Mouse (Mus musculus): ENCODE data around the gene Ms4a10. TPM values are rescaled to one million over a fixed set of nuclear protein-coding genes. Genes with fewer than 3 reads are reported as not detected.

Ms4a10 gene
- polyA plus RNA-seq, 1 experiment from 2014 or later: not detected

- Histone ChIP-seq H3K9ac (ENCODE audit: low read length) (no peak overlapping the region), H3K9me3 (ENCODE audit: control insufficient read depth, low read length) (peaks cover 8% of the 10 kb centered on the region), H3K36me3 (ENCODE audit: control insufficient read depth, insufficient read depth, low read length) (no peaks in the 10 kb centered on the region), H3K4me3 (ENCODE audit: control insufficient read depth in 1 of 2, insufficient read depth in 1 of 2, low read depth in 1 of 2, low read length in 2 of 2) (no peak overlapping the region), H3K4me2 (ENCODE audit: low read length) (no peak overlapping the region), H3K27ac (replicated peaks in 1 of 2; ENCODE audit: control insufficient read depth in 1 of 2, insufficient read depth in 1 of 2, low read depth in 2 of 2, low read length in 2 of 2) (no peak overlapping the region), H3K27me3 (ENCODE audit: control insufficient read depth, insufficient read depth, low read length) (no peaks in the 10 kb centered on the region), H3K4me1 (ENCODE audit: control insufficient read depth in 2 of 2, insufficient read depth in 2 of 2, low read length in 2 of 2) (peaks cover 0 to 3% of the 10 kb centered on the region in 2 experiments; a peak in 3 of 4 replicates)
- no peak for ATAC-seq (ENCODE audit: insufficient number of reproducible peaks, insufficient read depth, low FRiP score, low read depth)
- 44% methylated on average over 4 of the region's 4 CpGs for WGBS
These were observed 1.8 kb upstream of the Ms4a10 start for GRCm38 (mm10) chr19:10976318-10976717.

GRCm38 (mm10) chr19:10975187-10975586 is 717 bp upstream of the Ms4a10 start:
- no peaks in the 10 kb centered on the region for H3K36me3 ChIP-seq (ENCODE audit: control insufficient read depth, insufficient read depth, low read length)
- no peak overlapping the region for H3K9ac ChIP-seq (ENCODE audit: low read length)
- H3K27me3 ChIP-seq (ENCODE audit: control insufficient read depth, insufficient read depth, low read length): no peaks in the 10 kb centered on the region
- no peak for ATAC-seq (ENCODE audit: insufficient number of reproducible peaks, insufficient read depth, low FRiP score, low read depth)
- H3K4me3 ChIP-seq (ENCODE audit: control insufficient read depth in 1 of 2, insufficient read depth in 1 of 2, low read depth in 1 of 2, low read length in 2 of 2): no peak overlapping the region
- peaks cover 8% of the 10 kb centered on the region for H3K9me3 ChIP-seq (ENCODE audit: control insufficient read depth, low read length)
- H3K4me1 ChIP-seq (ENCODE audit: control insufficient read depth in 2 of 2, insufficient read depth in 2 of 2, low read length in 2 of 2): peaks cover 0 to 3% of the 10 kb centered on the region in 2 experiments; a peak in 3 of 4 replicates
- WGBS: 71% methylated on average over 2 of the region's 2 CpGs
- H3K27ac ChIP-seq (replicated peaks in 1 of 2; ENCODE audit: control insufficient read depth in 1 of 2, insufficient read depth in 1 of 2, low read depth in 2 of 2, low read length in 2 of 2): no peak overlapping the region
- no peak overlapping the region for H3K4me2 ChIP-seq (ENCODE audit: low read length)

GRCm38 (mm10) chr19:10973187-10973586 is 1.3 kb downstream of the Ms4a10 start:
- Histone ChIP-seq H3K9ac (ENCODE audit: low read length) (no peak overlapping the region), H3K4me2 (ENCODE audit: low read length) (no peak overlapping the region), H3K4me3 (ENCODE audit: control insufficient read depth in 1 of 2, insufficient read depth in 1 of 2, low read depth in 1 of 2, low read length in 2 of 2) (no peak overlapping the region), H3K27ac (replicated peaks in 1 of 2; ENCODE audit: control insufficient read depth in 1 of 2, insufficient read depth in 1 of 2, low read depth in 2 of 2, low read length in 2 of 2) (no peak overlapping the region), H3K9me3 (ENCODE audit: control insufficient read depth, low read length) (peaks cover 8% of the 10 kb centered on the region), H3K4me1 (ENCODE audit: control insufficient read depth in 2 of 2, insufficient read depth in 2 of 2, low read length in 2 of 2) (no peaks in the 10 kb centered on the region), H3K36me3 (ENCODE audit: control insufficient read depth, insufficient read depth, low read length) (no peaks in the 10 kb centered on the region), H3K27me3 (ENCODE audit: control insufficient read depth, insufficient read depth, low read length) (no peaks in the 10 kb centered on the region)
- ATAC-seq (ENCODE audit: insufficient number of reproducible peaks, insufficient read depth, low FRiP score, low read depth): no peak
- WGBS: 56% methylated on average over 2 of the region's 2 CpGs

GRCm38 (mm10) chr19:10972660-10973059 is 1.8 kb downstream of the Ms4a10 start:
- no peaks in the 10 kb centered on the region for H3K27me3 ChIP-seq (ENCODE audit: control insufficient read depth, insufficient read depth, low read length)
- no peak overlapping the region for H3K4me2 ChIP-seq (ENCODE audit: low read length)
- H3K4me1 ChIP-seq (ENCODE audit: control insufficient read depth in 2 of 2, insufficient read depth in 2 of 2, low read length in 2 of 2): no peaks in the 10 kb centered on the region
- no peak for ATAC-seq (ENCODE audit: insufficient number of reproducible peaks, insufficient read depth, low FRiP score, low read depth)
- no peak overlapping the region for H3K4me3 ChIP-seq (ENCODE audit: control insufficient read depth in 1 of 2, insufficient read depth in 1 of 2, low read depth in 1 of 2, low read length in 2 of 2)
- no peak overlapping the region for H3K27ac ChIP-seq (replicated peaks in 1 of 2; ENCODE audit: control insufficient read depth in 1 of 2, insufficient read depth in 1 of 2, low read depth in 2 of 2, low read length in 2 of 2)
- H3K36me3 ChIP-seq (ENCODE audit: control insufficient read depth, insufficient read depth, low read length): no peaks in the 10 kb centered on the region
- WGBS: 49% methylated on average over 3 of the region's 3 CpGs
- H3K9me3 ChIP-seq (ENCODE audit: control insufficient read depth, low read length): peaks cover 8% of the 10 kb centered on the region
- no peak overlapping the region for H3K9ac ChIP-seq (ENCODE audit: low read length)

GRCm38 (mm10) chr19:10970457-10970856 is 4.0 kb downstream of the Ms4a10 start:
- Histone ChIP-seq H3K27ac (replicated peaks in 1 of 2; ENCODE audit: control insufficient read depth in 1 of 2, insufficient read depth in 1 of 2, low read depth in 2 of 2, low read length in 2 of 2) (no peak overlapping the region), H3K36me3 (ENCODE audit: control insufficient read depth, insufficient read depth, low read length) (no peaks in the 10 kb centered on the region), H3K4me1 (ENCODE audit: control insufficient read depth in 2 of 2, insufficient read depth in 2 of 2, low read length in 2 of 2) (no peaks in the 10 kb centered on the region), H3K9ac (ENCODE audit: low read length) (no peak overlapping the region), H3K4me3 (ENCODE audit: control insufficient read depth in 1 of 2, insufficient read depth in 1 of 2, low read depth in 1 of 2, low read length in 2 of 2) (no peak overlapping the region), H3K9me3 (ENCODE audit: control insufficient read depth, low read length) (peaks cover 12% of the 10 kb centered on the region), H3K4me2 (ENCODE audit: low read length) (no peak overlapping the region), H3K27me3 (ENCODE audit: control insufficient read depth, insufficient read depth, low read length) (no peaks in the 10 kb centered on the region)
- ATAC-seq (ENCODE audit: insufficient number of reproducible peaks, insufficient read depth, low FRiP score, low read depth): no peak
- WGBS: 25% methylated on average over 3 of the region's 3 CpGs

- H3K4me3 ChIP-seq (ENCODE audit: control insufficient read depth in 1 of 2, insufficient read depth in 1 of 2, low read depth in 1 of 2, low read length in 2 of 2): no peak overlapping the region
These were observed 5.9 kb downstream of the Ms4a10 start for GRCm38 (mm10) chr19:10968578-10968977.

GRCm38 (mm10) chr19:10965721-10966120 is 8.7 kb downstream of the Ms4a10 start:
- no peak overlapping the region for H3K4me3 ChIP-seq (ENCODE audit: control insufficient read depth in 1 of 2, insufficient read depth in 1 of 2, low read depth in 1 of 2, low read length in 2 of 2)
- peaks cover 5% of the 10 kb centered on the region; the same call in 1 of the 2 replicates for H3K9me3 ChIP-seq (ENCODE audit: control insufficient read depth, low read length)
- no peak overlapping the region for H3K4me2 ChIP-seq (ENCODE audit: low read length)
- no peaks in the 10 kb centered on the region for H3K4me1 ChIP-seq (ENCODE audit: control insufficient read depth in 2 of 2, insufficient read depth in 2 of 2, low read length in 2 of 2)
- no peak for ATAC-seq (ENCODE audit: insufficient number of reproducible peaks, insufficient read depth, low FRiP score, low read depth)
- 81% methylated on average over 7 of the region's 7 CpGs for WGBS
- H3K36me3 ChIP-seq (ENCODE audit: control insufficient read depth, insufficient read depth, low read length): no peaks in the 10 kb centered on the region
- no peak overlapping the region for H3K27ac ChIP-seq (replicated peaks in 1 of 2; ENCODE audit: control insufficient read depth in 1 of 2, insufficient read depth in 1 of 2, low read depth in 2 of 2, low read length in 2 of 2)
- H3K9ac ChIP-seq (ENCODE audit: low read length): no peak overlapping the region
- H3K27me3 ChIP-seq (ENCODE audit: control insufficient read depth, insufficient read depth, low read length): no peaks in the 10 kb centered on the region

More at GRCm38 (mm10) chr19:10968578-10968977, 5.9 kb downstream of the Ms4a10 start:
- no peaks in the 10 kb centered on the region for H3K27me3 ChIP-seq (ENCODE audit: control insufficient read depth, insufficient read depth, low read length)
- no peak overlapping the region for H3K4me2 ChIP-seq (ENCODE audit: low read length)
- no peak overlapping the region for H3K9ac ChIP-seq (ENCODE audit: low read length)
- H3K9me3 ChIP-seq (ENCODE audit: control insufficient read depth, low read length): peaks cover 12% of the 10 kb centered on the region
- no peaks in the 10 kb centered on the region for H3K4me1 ChIP-seq (ENCODE audit: control insufficient read depth in 2 of 2, insufficient read depth in 2 of 2, low read length in 2 of 2)
- no peak for ATAC-seq (ENCODE audit: insufficient number of reproducible peaks, insufficient read depth, low FRiP score, low read depth)
- 83% methylated on average over 7 of the region's 7 CpGs for WGBS
- no peaks in the 10 kb centered on the region for H3K36me3 ChIP-seq (ENCODE audit: control insufficient read depth, insufficient read depth, low read length)
- no peak overlapping the region for H3K27ac ChIP-seq (replicated peaks in 1 of 2; ENCODE audit: control insufficient read depth in 1 of 2, insufficient read depth in 1 of 2, low read depth in 2 of 2, low read length in 2 of 2)

- H3K4me2 ChIP-seq (ENCODE audit: low read length): no peak overlapping the region
- no peak overlapping the region for H3K4me3 ChIP-seq (ENCODE audit: control insufficient read depth in 1 of 2, insufficient read depth in 1 of 2, low read depth in 1 of 2, low read length in 2 of 2)
- H3K27ac ChIP-seq (replicated peaks in 1 of 2; ENCODE audit: control insufficient read depth in 1 of 2, insufficient read depth in 1 of 2, low read depth in 2 of 2, low read length in 2 of 2): no peak overlapping the region
- 40% methylated on average over 12 of the region's 12 CpGs for WGBS
- H3K27me3 ChIP-seq (ENCODE audit: control insufficient read depth, insufficient read depth, low read length): no peaks in the 10 kb centered on the region
- no peak overlapping the region for H3K9ac ChIP-seq (ENCODE audit: low read length)
- peaks cover 0 to 2% of the 10 kb centered on the region in 2 experiments; a peak in 1 of 4 replicates for H3K4me1 ChIP-seq (ENCODE audit: control insufficient read depth in 2 of 2, insufficient read depth in 2 of 2, low read length in 2 of 2)
- no peaks in the 10 kb centered on the region for H3K9me3 ChIP-seq (ENCODE audit: control insufficient read depth, low read length)
- 0 out of 2 replicates have a peak, but pooled peaks have one; percentile 7 for ATAC-seq (ENCODE audit: insufficient number of reproducible peaks, insufficient read depth, low FRiP score, low read depth)
- no peaks in the 10 kb centered on the region for H3K36me3 ChIP-seq (ENCODE audit: control insufficient read depth, insufficient read depth, low read length)
These were observed 14.5 kb downstream of the Ms4a10 start for GRCm38 (mm10) chr19:10959978-10960346.

All from heart, embryonic 14.5 days (tissue).